Mouse (Mus musculus): ENCODE measurements around the gene Cd2bp2. TPM values are rescaled to one million over a fixed set of nuclear protein-coding genes. Genes with fewer than 3 reads are reported as not detected.
A peak's percentile ranks its signal among the peaks of the same experiment; 100 is the strongest.

Gene Cd2bp2
- polyA plus RNA-seq, 1 experiment from 2014 or later: 29.2 TPM

DNA sequence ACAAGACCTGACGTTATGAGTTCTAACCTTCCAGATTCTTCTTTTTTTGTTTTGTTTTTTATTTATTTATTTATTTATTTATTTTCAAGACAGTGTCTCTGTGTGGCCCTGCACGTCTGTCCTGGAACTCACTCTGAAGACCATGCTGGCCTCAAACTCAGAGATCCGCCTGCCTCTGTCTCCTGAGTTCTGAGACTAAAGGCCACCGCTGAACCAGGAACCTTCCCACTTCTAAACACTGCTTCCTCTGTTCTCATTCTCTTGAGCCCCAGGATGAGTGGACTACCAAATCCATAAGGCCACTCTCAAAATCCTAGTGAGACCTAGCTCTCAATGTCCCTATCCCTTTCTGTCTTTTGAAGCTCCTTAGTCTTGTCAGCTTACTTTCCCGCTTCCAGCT lies 14.0 kb upstream of the Cd2bp2 start:
- Histone ChIP-seq H3K27ac (ENCODE audit: low read depth, low read length) (no peak overlapping the region), H3K27me3 (replicated peaks; ENCODE audit: control insufficient read depth, insufficient read depth, low read length) (no peaks in the 10 kb centered on the region), H3K4me1 (replicated peaks; ENCODE audit: control insufficient read depth, insufficient read depth, low read length) (no peaks in the 10 kb centered on the region), H3K9me3 (ENCODE audit: control insufficient read depth) (no peaks in the 10 kb centered on the region), H3K4me2 (replicated peaks; ENCODE audit: low read depth) (no peak overlapping the region; the same call in 1 of the 2 replicates), H3K9ac (ENCODE audit: low read depth, low read length) (no peak overlapping the region), H3K4me3 (ENCODE audit: low read depth, low read length) (no peak overlapping the region), H3K36me3 (ENCODE audit: control insufficient read depth, insufficient read depth) (no peaks in the 10 kb centered on the region)
- no peak for ATAC-seq
- WGBS: 84% methylated on average over 5 of the region's 5 CpGs
- no peak for TF ChIP-seq CTCF (IDR thresholded peaks at IDR 0.05; ENCODE audit: low read depth)

- peak within 1 kb of the TSS; percentile 79 for H3K27ac ChIP-seq (ENCODE audit: low read depth, low read length)
- under 1% methylated on average over 43 of the region's 44 CpGs for WGBS
- no peaks in the 10 kb centered on the region for H3K27me3 ChIP-seq (replicated peaks; ENCODE audit: control insufficient read depth, insufficient read depth, low read length)
- H3K4me1 ChIP-seq (replicated peaks; ENCODE audit: control insufficient read depth, insufficient read depth, low read length): no peaks in the 10 kb centered on the region
- H3K4me2 ChIP-seq (replicated peaks; ENCODE audit: low read depth): peak within 1 kb of the TSS; percentile 93
- peak within 1 kb of the TSS; percentile 77 for H3K4me3 ChIP-seq (ENCODE audit: low read depth, low read length)
- ATAC-seq: peak; percentile 96
- H3K9me3 ChIP-seq (ENCODE audit: control insufficient read depth): no peaks in the 10 kb centered on the region
- H3K36me3 ChIP-seq (ENCODE audit: control insufficient read depth, insufficient read depth): 0 out of 2 replicates have a peak, but pooled peaks cover under 1% of the 10 kb centered on the region
- TF ChIP-seq CTCF (IDR thresholded peaks at IDR 0.05; ENCODE audit: low read depth): peak; percentile 87
- peak within 1 kb of the TSS; percentile 76 for H3K9ac ChIP-seq (ENCODE audit: low read depth, low read length)
These were observed 12.9 kb upstream of the Cd2bp2 start, which contains the start of gene Mylpf for GRCm38 (mm10) chr7:127208553-127209438. Mylpf (plus strand) TSS chr7:127208890.

- 0 out of 2 replicates have a peak, but pooled peaks have one; percentile 19 for TF ChIP-seq CTCF (IDR thresholded peaks at IDR 0.05; ENCODE audit: low read depth)
- peak within 1 kb of the TSS; percentile 79 for H3K27ac ChIP-seq (ENCODE audit: low read depth, low read length)
- H3K9ac ChIP-seq (ENCODE audit: low read depth, low read length): peak within 1 kb of the TSS; percentile 76
- H3K4me2 ChIP-seq (replicated peaks; ENCODE audit: low read depth): peak within 1 kb of the TSS; percentile 93
- H3K27me3 ChIP-seq (replicated peaks; ENCODE audit: control insufficient read depth, insufficient read depth, low read length): no peaks in the 10 kb centered on the region
- H3K36me3 ChIP-seq (ENCODE audit: control insufficient read depth, insufficient read depth): peaks cover 7% of the 10 kb centered on the region
- WGBS: 0% methylated on average over 32 of the region's 44 CpGs
- no peaks in the 10 kb centered on the region for H3K9me3 ChIP-seq (ENCODE audit: control insufficient read depth)
- no peaks in the 10 kb centered on the region for H3K4me1 ChIP-seq (replicated peaks; ENCODE audit: control insufficient read depth, insufficient read depth, low read length)
- ATAC-seq: peak; percentile 50
- H3K4me3 ChIP-seq (ENCODE audit: low read depth, low read length): peak within 1 kb of the TSS; percentile 77
These were observed 12.4 kb upstream of the Cd2bp2 start, which contains the start of gene Tbc1d10b for GRCm38 (mm10) chr7:127208295-127208552. Tbc1d10b (minus strand) TSS chr7:127208468.

- Histone ChIP-seq H3K36me3 (ENCODE audit: control insufficient read depth, insufficient read depth) (peaks cover 12% of the 10 kb centered on the region), H3K27ac (ENCODE audit: low read depth, low read length) (peak overlapping the region; percentile 79), H3K4me3 (ENCODE audit: low read depth, low read length) (peak overlapping the region; percentile 77), H3K9me3 (ENCODE audit: control insufficient read depth) (no peaks in the 10 kb centered on the region), H3K9ac (ENCODE audit: low read depth, low read length) (peak overlapping the region; percentile 76), H3K4me2 (replicated peaks; ENCODE audit: low read depth) (peak overlapping the region; percentile 93), H3K27me3 (replicated peaks; ENCODE audit: control insufficient read depth, insufficient read depth, low read length) (no peaks in the 10 kb centered on the region), H3K4me1 (replicated peaks; ENCODE audit: control insufficient read depth, insufficient read depth, low read length) (no peaks in the 10 kb centered on the region)
- ATAC-seq: no peak
- no peak for TF ChIP-seq CTCF (IDR thresholded peaks at IDR 0.05; ENCODE audit: low read depth)
- under 1% methylated on average over 52 of the region's 53 CpGs for WGBS
These were observed 11.8 kb upstream of the Cd2bp2 start for GRCm38 (mm10) chr7:127207374-127208294.

- TF ChIP-seq CTCF (IDR thresholded peaks at IDR 0.05; ENCODE audit: low read depth): no peak
- 30% methylated on average over 2 of the region's 2 CpGs for WGBS
These were observed 10.8 kb upstream of the Cd2bp2 start for GRCm38 (mm10) chr7:127206606-127207005.

DNA sequence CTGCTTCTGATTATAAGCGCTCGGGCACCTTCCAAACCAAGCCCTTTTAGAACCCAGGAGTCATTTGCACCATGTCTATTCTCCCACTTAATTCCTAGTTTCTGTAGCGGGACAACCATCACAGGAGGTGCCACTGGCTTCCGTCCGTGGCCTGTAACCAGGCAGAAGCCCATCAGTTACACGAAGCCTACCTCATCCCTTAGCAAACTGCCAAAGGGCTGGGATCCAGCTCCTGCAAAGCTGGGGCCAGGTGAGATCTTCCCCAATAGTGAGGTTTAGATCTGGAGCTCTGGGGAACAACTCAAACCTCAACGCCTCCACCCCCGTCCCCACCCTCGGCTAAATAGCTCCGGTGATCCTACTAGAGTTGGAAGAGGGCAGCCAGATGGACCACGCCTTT lies 634 bp upstream of the Cd2bp2 start:
- peaks cover 73% of the 10 kb centered on the region for H3K36me3 ChIP-seq (ENCODE audit: control insufficient read depth, insufficient read depth)
- no peaks in the 10 kb centered on the region for H3K27me3 ChIP-seq (replicated peaks; ENCODE audit: control insufficient read depth, insufficient read depth, low read length)
- peak overlapping the region; percentile 79 for H3K4me2 ChIP-seq (replicated peaks; ENCODE audit: low read depth)
- WGBS: 49% methylated on average over 11 of the region's 11 CpGs
- H3K9me3 ChIP-seq (ENCODE audit: control insufficient read depth): no peaks in the 10 kb centered on the region
- peak overlapping the region; percentile 64 for H3K9ac ChIP-seq (ENCODE audit: low read depth, low read length)
- H3K4me1 ChIP-seq (replicated peaks; ENCODE audit: control insufficient read depth, insufficient read depth, low read length): peaks cover 18% of the 10 kb centered on the region; the same call in 1 of the 2 replicates
- H3K4me3 ChIP-seq (ENCODE audit: low read depth, low read length): peak overlapping the region; percentile 75
- no peak overlapping the region for H3K27ac ChIP-seq (ENCODE audit: low read depth, low read length)
- no peak for ATAC-seq
- no peak for TF ChIP-seq CTCF (IDR thresholded peaks at IDR 0.05; ENCODE audit: low read depth)

More at GRCm38 (mm10) chr7:127206606-127207005, 10.8 kb upstream of the Cd2bp2 start:
- Histone ChIP-seq H3K9ac (ENCODE audit: low read depth, low read length) (peak overlapping the region; percentile 76), H3K27me3 (replicated peaks; ENCODE audit: control insufficient read depth, insufficient read depth, low read length) (no peaks in the 10 kb centered on the region), H3K4me2 (replicated peaks; ENCODE audit: low read depth) (peak overlapping the region; percentile 93), H3K9me3 (ENCODE audit: control insufficient read depth) (no peaks in the 10 kb centered on the region), H3K36me3 (ENCODE audit: control insufficient read depth, insufficient read depth) (peaks cover 16% of the 10 kb centered on the region), H3K27ac (ENCODE audit: low read depth, low read length) (no peak overlapping the region), H3K4me3 (ENCODE audit: low read depth, low read length) (peak overlapping the region; percentile 77), H3K4me1 (replicated peaks; ENCODE audit: control insufficient read depth, insufficient read depth, low read length) (no peaks in the 10 kb centered on the region)
- no peak for ATAC-seq
